Mouse (Mus musculus): ENCODE data around the gene Rab5c. TPM values are rescaled to one million over a fixed set of nuclear protein-coding genes. Genes with fewer than 3 reads are reported as not detected.

Rab5c gene
- total RNA-seq, 2 experiments from 2014 or later, result 136 to 167 TPM

DNA sequence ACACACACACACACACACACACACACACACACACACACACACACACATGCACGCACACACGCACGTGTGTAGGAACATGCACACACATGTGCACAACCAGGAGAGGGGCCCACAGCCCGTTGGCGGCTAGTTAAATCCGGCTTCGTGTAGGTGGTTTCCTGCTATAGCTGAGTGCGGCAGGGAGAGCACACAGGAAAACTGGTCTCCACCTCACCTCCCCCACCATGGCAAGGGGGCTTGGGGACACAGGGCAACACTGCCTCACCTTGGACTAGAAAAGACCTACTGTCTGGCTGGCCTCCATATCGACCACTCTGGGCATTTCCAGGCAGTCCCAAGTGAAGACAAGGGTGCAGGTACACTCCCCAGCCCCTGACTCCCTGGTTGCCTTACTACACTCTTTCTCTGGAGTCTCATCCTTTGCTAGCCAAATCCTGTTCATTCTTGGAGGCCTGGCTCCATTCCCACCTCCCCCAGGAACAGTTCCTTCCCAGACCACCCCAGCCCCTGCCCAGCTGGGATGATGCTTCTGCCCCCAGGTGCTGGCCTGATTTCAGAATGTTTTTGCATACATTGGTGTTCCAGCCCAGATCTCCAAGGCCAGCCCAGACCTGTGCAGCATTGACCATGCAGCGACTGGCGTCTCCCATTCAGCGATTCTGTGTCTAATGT, 16.1 kb upstream of the Rab5c start:
- no peak for ATAC-seq (ENCODE audit: poor library complexity, severe bottlenecking)

DNA sequence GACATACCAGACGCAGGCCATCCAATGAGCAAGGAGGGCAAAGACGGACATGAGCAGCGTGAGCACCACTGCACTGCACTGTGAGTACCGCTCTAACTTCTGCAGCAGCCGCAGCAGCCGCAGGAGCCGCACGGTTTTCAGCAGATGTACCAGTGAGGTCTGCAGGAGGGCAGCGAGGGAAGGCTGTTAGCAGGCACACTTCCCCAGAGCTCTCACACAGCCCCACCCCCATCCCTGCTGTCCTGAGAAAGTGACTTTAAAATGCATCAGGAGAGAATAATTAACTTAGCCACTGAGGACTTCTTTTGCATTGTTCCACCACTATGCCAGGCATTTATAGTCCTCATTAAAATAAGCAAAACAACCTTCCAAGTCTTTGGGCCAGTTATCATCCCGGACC, 14.3 kb upstream of the Rab5c start:
- ATAC-seq (ENCODE audit: poor library complexity, severe bottlenecking), result no peak

DNA sequence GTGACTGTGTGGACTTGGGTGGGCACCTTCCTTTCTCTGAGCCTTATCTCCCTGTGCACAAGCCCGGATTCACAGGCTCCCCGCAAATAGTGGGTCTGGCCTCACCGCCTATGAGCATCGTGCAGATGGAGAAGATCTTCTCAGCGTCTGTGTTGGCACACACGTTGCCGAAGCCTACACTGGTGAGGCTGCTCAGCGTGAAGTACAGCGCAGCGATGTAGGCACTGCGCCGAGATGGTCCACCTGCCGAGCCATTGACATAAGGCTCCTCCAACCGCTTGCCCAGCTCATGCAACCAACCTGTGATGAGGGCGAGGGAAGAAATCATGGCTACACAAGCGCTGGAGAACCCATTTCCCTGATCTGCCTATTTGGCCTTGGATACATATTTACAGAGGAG, 12.1 kb upstream of the Rab5c start:
- ATAC-seq (ENCODE audit: poor library complexity, severe bottlenecking), result no peak

DNA sequence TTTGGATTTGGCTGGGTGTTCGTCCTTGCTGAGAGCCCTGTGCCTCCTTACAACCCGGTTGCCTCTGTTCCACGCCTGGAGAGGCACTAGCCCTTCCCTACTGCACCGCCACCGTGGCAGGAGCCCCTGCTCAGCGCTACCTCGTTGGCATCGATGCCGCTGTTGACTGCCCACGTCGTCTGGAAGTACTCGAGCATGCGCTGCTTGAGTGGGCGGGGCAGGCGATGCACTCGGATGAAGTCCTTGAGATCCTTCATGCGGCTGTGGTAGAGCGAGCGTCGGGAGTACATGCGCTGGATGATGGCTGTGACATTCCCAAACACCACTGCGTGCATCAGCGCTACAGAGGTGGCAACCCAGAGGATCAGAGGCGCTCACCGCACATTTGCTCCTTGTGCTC, 11.5 kb upstream of the Rab5c start:
- no peak for ATAC-seq (ENCODE audit: poor library complexity, severe bottlenecking)

DNA sequence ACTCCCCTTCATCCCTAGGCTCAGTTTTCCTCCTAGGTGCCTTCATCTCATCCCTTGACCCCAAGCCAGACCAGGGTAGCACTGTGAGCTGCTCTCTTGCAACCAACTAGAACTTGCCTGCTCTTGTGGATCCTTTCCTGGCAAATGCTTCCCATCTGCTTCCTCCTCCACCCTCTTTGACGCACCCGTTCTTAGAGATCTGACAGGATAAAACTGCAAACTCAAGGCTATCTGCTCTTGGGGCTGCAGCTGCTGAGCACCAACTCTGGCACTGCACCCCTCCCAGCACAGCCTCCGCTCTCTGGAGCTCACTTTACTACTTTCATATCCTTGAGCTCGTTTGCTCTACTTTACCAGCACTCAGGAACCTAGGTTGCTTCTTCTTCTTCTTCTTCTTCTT, 10.6 kb upstream of the Rab5c start:
- ATAC-seq (ENCODE audit: poor library complexity, severe bottlenecking), result no peak

DNA sequence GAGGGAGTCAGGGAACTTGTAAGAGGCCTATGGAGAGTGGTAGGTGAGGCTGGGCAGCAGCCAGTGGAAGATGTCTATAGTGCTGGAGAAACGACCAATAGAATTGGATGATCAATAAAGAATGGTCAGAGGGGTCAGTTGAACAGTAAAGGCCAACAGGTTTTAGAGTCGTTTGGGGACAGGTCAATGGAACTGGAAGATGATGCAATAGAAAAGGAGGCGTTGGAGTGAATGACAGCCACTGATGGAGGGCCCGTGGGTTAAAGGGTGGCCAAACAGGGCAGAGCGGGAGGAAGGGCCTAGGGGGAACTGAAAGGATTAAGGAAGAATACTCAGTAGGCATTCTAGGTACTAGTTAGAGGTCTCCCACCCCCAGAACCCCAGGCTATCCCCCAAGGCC, 9.1 kb upstream of the Rab5c start:
- ATAC-seq (ENCODE audit: poor library complexity, severe bottlenecking), result no peak

DNA sequence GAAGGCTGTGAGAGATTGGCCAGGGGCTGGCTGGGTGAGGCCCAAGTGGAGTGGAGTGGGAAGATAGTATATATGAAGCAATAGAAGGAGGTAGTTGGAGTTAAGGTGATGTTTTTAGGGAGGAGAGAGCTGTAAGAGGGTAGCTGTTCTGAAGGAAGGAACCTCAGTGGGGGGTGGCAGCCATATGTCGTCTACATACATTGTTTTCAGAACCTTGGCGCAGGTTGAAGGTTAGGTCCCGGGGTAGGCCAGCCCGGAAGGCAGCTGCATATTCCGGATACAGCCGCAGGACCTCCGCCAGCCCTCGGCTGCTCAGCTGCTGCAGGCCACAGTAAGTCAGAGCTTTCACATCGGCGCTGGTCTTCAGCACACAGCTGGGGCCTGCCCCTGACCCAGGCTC, 8.5 kb upstream of the Rab5c start:
- ATAC-seq (ENCODE audit: poor library complexity, severe bottlenecking), result no peak

DNA sequence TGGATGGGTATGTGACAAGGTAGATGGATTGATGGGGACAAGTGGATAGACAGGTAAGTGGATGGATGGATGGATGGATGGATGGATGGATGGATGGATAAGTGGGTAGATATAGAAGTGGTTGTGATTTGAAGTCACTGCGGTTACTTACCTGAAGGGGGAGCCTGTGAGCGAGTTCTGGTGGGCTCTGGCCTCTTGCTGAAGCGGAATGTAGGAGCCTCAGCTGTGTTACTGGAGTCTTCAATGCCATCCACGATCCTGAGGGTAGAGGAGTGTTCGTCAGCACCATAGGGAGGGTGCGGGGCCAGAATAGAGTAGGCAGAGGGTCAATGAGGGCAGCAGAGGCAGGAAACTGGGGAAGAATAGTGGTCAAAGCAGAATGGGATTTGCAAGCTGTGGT, 7.1 kb upstream of the Rab5c start:
- ATAC-seq (ENCODE audit: poor library complexity, severe bottlenecking), result peak; percentile 78

DNA sequence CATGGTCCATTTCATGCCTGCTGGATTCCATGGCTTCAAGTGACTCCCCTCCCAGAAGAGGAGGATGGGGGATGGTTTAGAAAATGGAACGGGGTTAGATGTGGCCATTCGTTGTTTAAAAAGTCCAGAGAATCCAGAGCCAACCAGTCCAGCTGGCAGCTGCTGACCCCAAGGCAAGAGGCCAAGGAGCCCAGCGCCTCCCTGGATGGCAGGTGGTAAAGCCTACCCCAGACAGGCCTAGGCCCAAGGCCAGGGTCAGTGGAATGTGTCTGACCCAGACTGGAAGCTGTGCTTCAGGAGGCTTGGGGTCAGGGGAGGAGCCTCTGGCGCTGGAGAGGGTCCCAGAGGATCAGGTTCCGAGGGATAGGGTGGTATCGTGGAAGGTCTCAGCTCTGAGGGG, 3.3 kb upstream of the Rab5c start:
- ATAC-seq (ENCODE audit: poor library complexity, severe bottlenecking), result no peak

DNA sequence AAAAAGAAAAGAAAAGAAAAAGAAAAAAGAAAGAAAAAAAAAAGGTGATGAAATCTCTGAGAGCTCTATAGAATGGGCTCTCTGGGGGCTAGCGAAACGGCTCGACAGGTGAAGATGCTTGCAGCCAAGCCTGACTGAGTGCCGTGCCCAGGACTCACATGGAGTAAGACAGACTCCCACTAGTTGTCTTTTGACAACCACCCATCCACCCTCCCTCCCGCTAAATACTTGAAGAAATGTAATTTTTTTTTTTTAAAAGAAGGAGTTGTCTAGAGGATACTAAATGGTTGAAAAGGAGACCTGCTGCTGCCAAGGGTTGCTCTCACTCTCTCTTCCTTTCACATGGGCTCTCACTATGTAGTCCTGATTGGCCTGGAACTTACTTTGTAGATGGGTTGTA, 734 bp upstream of the Rab5c start:
- no peak for ATAC-seq (ENCODE audit: poor library complexity, severe bottlenecking)

DNA sequence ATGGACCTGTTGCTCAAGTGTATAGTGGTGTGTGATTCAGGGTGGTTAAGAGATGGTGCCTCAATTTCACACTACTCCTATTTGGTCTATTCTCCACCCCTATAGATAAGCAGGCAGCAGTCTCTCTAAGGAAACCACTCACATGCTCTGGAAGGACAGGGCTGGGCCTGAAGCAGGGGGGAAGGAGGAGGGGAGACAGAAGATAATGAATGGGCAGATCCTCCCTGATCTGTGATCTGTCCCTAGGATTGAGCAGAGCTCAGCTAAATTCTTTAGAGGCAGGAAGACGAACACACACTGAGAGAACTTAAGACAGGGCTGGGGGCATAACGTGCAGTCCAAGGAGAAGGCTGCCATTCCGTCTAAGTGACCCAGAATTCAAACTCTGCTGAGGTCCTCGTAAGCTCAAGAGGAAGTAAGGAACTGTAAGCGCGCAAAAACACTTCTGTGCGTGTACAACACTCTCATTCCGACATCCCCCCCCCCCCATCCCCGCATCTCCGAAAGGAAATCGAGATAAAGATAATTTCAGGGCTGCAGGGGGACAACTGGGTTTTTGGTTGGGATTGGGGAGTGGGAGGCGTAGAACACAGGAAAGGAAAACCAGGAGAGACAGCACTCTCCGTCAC, 796 bp downstream of the Rab5c start:
- ATAC-seq (ENCODE audit: poor library complexity, severe bottlenecking), result no peak

DNA sequence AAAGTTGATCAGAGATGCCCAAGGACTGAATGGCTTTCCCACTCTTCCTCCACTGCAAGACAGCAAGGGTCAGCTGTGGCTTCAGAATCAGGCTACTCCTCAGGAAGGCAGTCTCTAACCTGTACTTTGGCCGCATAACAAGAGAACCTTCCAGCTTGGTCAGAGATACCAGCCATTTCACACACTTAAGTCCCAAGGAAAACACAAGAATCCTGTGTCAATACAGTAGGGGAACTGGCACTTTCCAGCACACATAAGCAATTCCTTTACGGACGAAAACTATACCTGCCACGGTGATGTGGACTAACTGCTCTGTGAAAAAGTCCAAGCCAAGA, 1.3 kb downstream of the Rab5c start:
- ATAC-seq (ENCODE audit: poor library complexity, severe bottlenecking), result no peak

DNA sequence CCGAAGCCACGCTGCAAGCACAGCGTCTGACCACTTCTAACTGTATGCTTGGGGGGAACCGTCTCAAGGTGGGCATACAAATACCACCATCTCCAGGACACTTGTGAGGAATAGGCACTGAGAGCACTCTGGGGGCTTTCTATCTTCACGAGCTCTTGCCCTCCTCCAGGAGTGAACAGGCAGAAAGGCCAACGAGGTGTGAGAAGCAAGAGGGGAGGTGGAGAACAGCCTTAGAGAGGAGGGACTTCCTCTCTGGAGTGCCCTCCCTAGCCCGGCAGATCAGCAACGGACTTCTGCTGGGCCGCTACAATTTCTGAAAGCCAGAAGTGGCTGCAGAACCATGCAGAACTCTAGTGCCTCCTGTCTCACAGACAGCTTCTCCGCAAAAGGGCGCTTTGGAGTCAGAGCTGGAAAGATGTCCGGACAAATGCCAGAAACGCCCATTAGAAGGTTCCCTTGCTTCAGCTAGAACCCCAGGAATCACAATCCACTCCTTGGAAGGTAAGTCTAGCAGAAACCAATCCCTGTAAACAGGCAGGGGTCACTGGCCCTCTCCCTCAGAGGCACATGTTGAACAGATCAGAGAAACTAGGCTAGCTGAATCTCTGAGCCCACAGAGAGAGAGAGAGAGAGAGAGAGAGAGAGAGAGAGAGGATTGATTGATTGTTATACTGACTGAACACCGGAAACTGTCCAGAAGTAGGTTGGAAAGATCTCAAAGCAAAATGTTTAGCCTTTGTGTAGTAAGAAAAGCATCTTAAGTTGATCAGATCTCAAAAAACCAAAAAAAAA, 1.9 kb downstream of the Rab5c start:
- ATAC-seq (ENCODE audit: poor library complexity, severe bottlenecking), result peak; percentile 14; the same call in 1 of the 2 replicates

DNA sequence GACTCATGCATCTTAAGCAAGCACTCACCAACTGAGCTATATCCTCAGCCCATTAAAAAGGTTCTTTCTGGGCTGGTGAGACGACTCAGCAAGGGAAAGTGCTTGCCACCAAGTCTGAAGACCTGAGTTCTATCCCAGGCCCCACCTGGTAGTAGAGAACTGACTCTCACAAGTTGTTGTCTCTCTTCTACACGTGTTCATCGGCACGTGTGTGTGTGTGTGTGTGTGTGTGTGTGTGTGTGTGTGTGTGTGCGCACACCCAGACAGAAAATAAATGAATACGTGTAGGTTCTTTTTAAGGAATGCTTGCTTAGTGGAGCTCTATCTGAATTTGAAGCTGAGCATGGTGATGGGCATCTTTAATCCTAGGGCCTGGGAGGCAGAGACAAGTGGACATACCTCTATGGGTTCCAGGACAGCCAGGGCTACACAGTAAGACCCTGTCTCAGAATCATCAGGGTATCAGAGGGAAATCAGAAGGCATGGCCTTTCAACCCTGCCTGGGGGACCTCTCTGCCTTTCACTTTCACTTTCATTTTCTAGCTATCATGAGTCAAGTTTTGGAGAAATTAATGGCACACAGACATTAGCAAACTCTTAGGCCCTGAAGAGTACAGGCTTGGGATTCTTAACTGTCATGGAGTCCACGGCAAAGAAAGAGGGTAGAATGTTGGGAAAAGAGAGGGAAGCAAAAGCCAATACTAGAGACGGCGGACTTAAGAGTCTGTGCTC, 2.7 kb downstream of the Rab5c start:
- no peak for ATAC-seq (ENCODE audit: poor library complexity, severe bottlenecking)

DNA sequence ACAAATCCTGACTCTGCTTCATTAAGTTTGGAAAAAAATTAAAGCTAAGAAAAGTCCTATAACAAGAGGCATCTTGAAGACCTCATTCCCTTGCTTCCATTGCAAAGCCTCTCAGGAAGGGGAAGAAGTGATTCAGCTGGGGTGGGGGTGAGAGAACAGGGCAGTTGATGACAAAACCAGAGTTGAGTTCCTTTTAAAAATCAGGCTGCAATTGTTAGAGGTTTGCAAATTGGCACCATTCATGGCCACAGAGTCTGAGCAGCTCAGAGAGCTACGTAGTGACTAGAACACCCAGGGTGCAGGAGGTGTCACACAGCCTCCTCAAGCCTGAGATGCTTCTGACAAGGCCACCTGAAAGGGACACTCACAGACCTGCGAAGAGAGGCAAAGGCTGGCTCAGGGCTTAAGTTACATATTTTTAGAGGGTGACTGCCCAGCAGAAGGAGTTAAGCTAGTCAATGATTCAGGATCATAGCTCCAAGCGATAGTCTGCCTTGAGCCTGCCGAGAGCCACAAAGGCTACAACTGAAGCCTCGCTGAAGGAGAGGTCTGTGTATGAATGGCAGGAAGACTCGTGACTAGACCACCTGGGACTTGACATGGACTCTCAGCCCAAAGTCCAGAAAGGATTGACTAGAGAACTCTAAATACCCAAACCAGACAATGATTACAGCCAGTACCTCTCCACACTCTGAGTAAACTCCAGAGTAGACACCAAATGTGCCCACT, 7.4 kb downstream of the Rab5c start:
- ATAC-seq (ENCODE audit: poor library complexity, severe bottlenecking), result peak; percentile 68

DNA sequence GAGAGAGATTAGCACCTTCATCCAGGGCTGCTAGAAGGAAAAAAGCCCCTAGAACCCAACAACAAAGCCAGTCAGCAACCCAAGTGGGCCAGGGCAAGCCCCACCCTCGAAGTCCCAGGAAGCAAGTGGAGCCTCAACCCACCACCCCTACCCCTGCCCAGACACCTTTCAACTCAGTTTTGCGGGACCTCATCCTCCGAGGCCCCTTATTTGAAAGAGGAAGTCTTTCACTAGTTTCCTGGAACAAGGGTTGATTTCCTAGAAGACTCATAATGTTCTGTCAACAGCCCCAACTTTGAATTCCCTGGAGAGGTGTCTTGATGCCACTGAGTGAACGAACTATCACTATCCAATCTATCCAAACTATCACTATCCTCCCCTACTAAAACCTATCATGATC, 8.0 kb downstream of the Rab5c start:
- no peak for ATAC-seq (ENCODE audit: poor library complexity, severe bottlenecking)

DNA sequence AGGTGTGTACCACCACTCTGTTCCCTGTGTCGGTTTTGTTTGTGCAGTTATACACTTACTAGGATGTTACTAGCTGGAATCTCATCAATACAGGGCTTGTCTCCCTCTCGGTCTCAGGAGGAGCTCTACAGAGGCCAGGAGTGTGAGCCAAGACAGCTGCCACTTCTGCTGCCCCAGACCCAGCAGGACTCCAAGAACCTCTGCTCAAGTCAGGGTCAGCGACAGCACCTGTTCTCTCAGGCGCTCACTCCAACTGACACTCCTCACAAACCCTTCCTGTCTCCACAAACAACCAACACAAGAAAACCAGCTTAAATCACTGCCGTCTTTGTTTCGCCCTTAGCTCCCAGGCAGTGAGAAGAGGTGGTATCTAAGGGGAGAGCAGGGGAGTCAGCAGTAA, 9.4 kb downstream of the Rab5c start:
- no peak for ATAC-seq (ENCODE audit: poor library complexity, severe bottlenecking)

DNA sequence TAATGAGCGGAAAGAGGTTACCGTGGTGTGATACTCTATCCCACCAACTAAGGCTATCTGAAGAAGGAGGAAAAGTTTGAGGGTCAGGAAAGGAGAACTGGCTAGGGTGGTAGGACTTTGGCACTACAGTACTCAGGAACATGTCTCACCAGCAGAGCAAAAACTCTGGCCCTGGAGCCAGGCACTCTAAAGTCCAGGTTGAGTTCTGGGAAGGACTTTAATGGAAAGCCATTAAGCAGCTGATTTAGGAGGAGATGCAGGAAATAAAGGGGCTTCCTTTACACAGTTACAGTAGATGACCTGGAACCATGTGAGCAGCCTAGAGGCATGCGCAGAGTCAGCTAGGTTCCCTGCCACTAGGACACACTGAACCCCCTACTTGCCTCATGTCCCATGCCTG, 10.8 kb downstream of the Rab5c start:
- ATAC-seq (ENCODE audit: poor library complexity, severe bottlenecking), result no peak

DNA sequence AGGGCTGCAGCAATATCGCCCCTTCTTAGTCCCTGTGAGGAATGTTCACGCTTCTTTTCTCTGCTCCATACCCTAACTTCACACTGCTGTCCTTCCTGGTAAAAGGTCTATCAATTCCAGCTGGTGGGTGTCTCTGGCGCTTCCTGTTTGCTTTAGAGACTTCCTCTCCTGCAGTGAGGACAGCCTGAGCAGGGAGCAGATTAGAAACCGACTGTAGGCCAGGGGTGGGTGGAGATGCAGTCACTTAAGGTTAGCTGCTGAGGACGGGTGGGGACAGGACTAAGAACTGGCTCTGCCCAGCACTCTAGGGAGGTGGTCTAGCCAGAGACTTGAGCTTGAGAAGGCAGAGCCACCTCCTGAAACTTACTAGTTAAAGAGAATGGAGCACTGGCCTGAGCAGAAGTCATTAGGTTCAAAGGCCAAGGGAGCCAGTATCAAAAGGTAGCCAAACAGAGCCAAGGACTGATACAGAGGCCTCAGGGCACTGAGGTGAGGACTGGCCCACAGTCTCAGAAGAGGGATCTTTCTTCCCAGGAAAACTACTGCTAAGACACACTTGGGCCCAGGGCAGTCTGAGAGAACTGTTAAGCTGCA, 13.0 kb downstream of the Rab5c start:
- ATAC-seq (ENCODE audit: poor library complexity, severe bottlenecking), result peak; percentile 24; the same call in 1 of the 2 replicates

DNA sequence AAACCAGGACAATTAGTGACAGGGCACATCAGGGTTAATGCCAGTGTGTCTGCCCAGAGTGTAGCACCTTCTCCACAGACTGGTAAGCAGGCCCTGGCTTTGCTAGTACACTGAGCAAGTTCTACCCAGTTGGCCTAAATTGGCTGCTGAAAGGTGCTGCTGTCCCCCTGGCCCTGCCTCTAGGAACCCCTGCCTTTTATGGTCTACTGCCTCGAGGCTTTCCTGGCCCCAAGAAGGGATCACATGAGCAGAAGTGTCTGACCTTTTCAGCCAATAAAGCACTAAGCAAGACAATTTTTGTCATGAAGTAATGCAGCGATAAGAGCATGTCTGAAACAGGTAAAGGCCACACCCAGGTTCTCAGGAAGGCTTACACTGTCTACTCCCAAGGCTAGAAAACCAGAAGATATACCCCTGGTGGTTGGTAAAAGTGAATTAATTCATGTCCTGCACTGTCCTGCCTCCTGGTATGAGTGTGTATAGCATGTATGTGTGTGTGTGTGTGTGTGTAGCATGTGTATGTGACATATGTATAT, 15.5 kb downstream of the Rab5c start:
- ATAC-seq (ENCODE audit: poor library complexity, severe bottlenecking), result no peak
